Mouse (Mus musculus) liver, embryonic 11.5 days (tissue): ENCODE measurements at regions not wholly inside any gene's neighbourhood (a gene's known extent, or its start where the extent isn't known, plus 50 kb on each side); places are given as distances from the start of the nearest gene placed in this dataset.

ENCODE experiments used
- ATAC-seq: fragments of 200-750 bp; cut with Nextera tagmentation; replicated peaks from 2 replicates; pipeline ENCODE4 v1.8.0; 2017; ENCODE audit warnings: moderate number of reproducible peaks, mild to moderate bottlenecking, moderate TSS enrichment, moderate library complexity; ENCODE audit not compliant: low FRiP score
- DNase-seq: peaks from one replicate; pipeline ENCODE4 v3.0.0-alpha.2; 2017; ENCODE audit warnings: low spot score
- H3K27ac ChIP-seq: fragments of 300-500 bp; sonication (generic); 2 replicates; pipeline ENCODE4 v1.5.1; 2014; ENCODE audit warnings: mild to moderate bottlenecking, low read depth, low read length, control low read depth
- H3K27me3 ChIP-seq: fragments of 300-500 bp; sonication (generic); replicated peaks from 2 replicates; pipeline ENCODE4 v1.6.1; 2014; ENCODE audit warnings: low read length, mixed read lengths; ENCODE audit not compliant: control insufficient read depth, insufficient read depth
- H3K36me3 ChIP-seq: fragments of 300-500 bp; sonication (generic); 2 replicates; pipeline ENCODE4 v1.6.1; 2014; ENCODE audit warnings: mild to moderate bottlenecking, low read length, moderate library complexity, mixed read lengths; ENCODE audit not compliant: control insufficient read depth, insufficient read depth
- H3K4me1 ChIP-seq: fragments of 300-500 bp; sonication (generic); replicated peaks from 2 replicates; pipeline ENCODE4 v1.6.1; 2014; ENCODE audit warnings: low read length, mixed read lengths; ENCODE audit not compliant: control insufficient read depth, insufficient read depth
- H3K4me2 ChIP-seq: fragments of 300-500 bp; sonication (generic); 2 replicates; pipeline ENCODE4 v1.6.1; 2014; ENCODE audit warnings: mild to moderate bottlenecking, control low read depth, moderate library complexity
- H3K4me3 ChIP-seq: fragments of 300-500 bp; sonication (generic); 2 replicates; pipeline ENCODE4 v1.5.1; 2014; ENCODE audit warnings: low read depth, low read length, control low read depth
- H3K9ac ChIP-seq: fragments of 300-500 bp; sonication (generic); 2 replicates; pipeline ENCODE4 v1.6.1; 2014; ENCODE audit warnings: low read depth, low read length, control low read depth
- H3K9me3 ChIP-seq: fragments of 300-500 bp; sonication (generic); 2 replicates; pipeline ENCODE4 v1.6.1; 2016; ENCODE audit warnings: low read length, inconsistent platforms, mixed read lengths; ENCODE audit not compliant: control insufficient read depth
- WGBS: fragments of 180-500 bp; shearing (Covaris S2); extraction: QIAGEN DNeasy Blood & Tissue Kit; methylation state at CpG from one replicate; pipeline ENCODE4 v1.1.7; 2014; 5-methylcytosine and 5-hydroxymethylcytosine counted together

GRCm38 (mm10) chr2:128250841-128251240 is 125.0 kb downstream of the Bcl2l11 start:
- H3K9ac ChIP-seq: no peak overlapping the region
- no peaks in the 10 kb centered on the region for H3K4me1 ChIP-seq
- WGBS: 74% methylated on average over 4 of the region's 4 CpGs
- no peaks in the 10 kb centered on the region for H3K36me3 ChIP-seq
- no peaks in the 10 kb centered on the region for H3K9me3 ChIP-seq
- ATAC-seq (no peak), DNase-seq (no peak)
- H3K27ac ChIP-seq: no peak overlapping the region
- no peak overlapping the region for H3K4me2 ChIP-seq
- no peaks in the 10 kb centered on the region for H3K27me3 ChIP-seq
- no peak overlapping the region for H3K4me3 ChIP-seq

GRCm38 (mm10) chr2:128256651-128257050 is 130.8 kb downstream of the Bcl2l11 start:
- Histone ChIP-seq H3K27me3 (no peaks in the 10 kb centered on the region), H3K4me1 (no peaks in the 10 kb centered on the region), H3K27ac (no peak overlapping the region), H3K9me3 (no peaks in the 10 kb centered on the region), H3K4me3 (no peak overlapping the region), H3K4me2 (no peak overlapping the region), H3K9ac (no peak overlapping the region), H3K36me3 (no peaks in the 10 kb centered on the region)
- ATAC-seq (no peak), DNase-seq (no peak)
- 67% methylated on average over 6 of the region's 6 CpGs for WGBS

- Histone ChIP-seq H3K27ac (no peak overlapping the region), H3K9ac (no peak overlapping the region), H3K9me3 (no peaks in the 10 kb centered on the region), H3K4me3 (no peak overlapping the region), H3K4me1 (no peaks in the 10 kb centered on the region), H3K27me3 (no peaks in the 10 kb centered on the region), H3K36me3 (no peaks in the 10 kb centered on the region), H3K4me2 (no peak overlapping the region)
- no peak for DNase-seq
- no peak for ATAC-seq
- 75% methylated on average over 9 of the region's 9 CpGs for WGBS
Observed at GRCm38 (mm10) chr2:128257262-128257661, 131.4 kb downstream of the Bcl2l11 start.

- Histone ChIP-seq H3K4me3 (no peak overlapping the region), H3K4me1 (no peaks in the 10 kb centered on the region; the same call in 1 of the 2 replicates), H3K27me3 (no peaks in the 10 kb centered on the region), H3K27ac (no peak overlapping the region), H3K9ac (no peak overlapping the region), H3K4me2 (no peak overlapping the region), H3K9me3 (no peaks in the 10 kb centered on the region), H3K36me3 (no peaks in the 10 kb centered on the region)
- ATAC-seq (no peak), DNase-seq (no peak)
- WGBS: 83% methylated on average over 3 of the region's 3 CpGs
Observed at GRCm38 (mm10) chr2:128263880-128264279, 138.0 kb downstream of the Bcl2l11 start.

GRCm38 (mm10) chr2:128265014-128265990 is 139.5 kb downstream of the Bcl2l11 start:
- DNase-seq: no peak
- Histone ChIP-seq H3K27ac (no peak overlapping the region), H3K9me3 (no peaks in the 10 kb centered on the region), H3K9ac (no peak overlapping the region), H3K4me2 (no peak overlapping the region), H3K4me1 (no peaks in the 10 kb centered on the region; the same call in 1 of the 2 replicates), H3K4me3 (no peak overlapping the region), H3K27me3 (no peaks in the 10 kb centered on the region), H3K36me3 (no peaks in the 10 kb centered on the region)
- ATAC-seq: no peak
- WGBS: 41% methylated on average over 9 of the region's 9 CpGs

GRCm38 (mm10) chr2:128270377-128271129 is 144.7 kb downstream of the Bcl2l11 start:
- Histone ChIP-seq H3K4me1 (0 out of 2 replicates have a peak, but pooled peaks cover 2% of the 10 kb centered on the region), H3K4me3 (no peak overlapping the region), H3K27ac (no peak overlapping the region), H3K4me2 (no peak overlapping the region), H3K9ac (no peak overlapping the region), H3K36me3 (no peaks in the 10 kb centered on the region), H3K9me3 (no peaks in the 10 kb centered on the region), H3K27me3 (no peaks in the 10 kb centered on the region)
- DNase-seq (no peak), ATAC-seq (no peak)
- 55% methylated on average over 9 of the region's 9 CpGs for WGBS

GRCm38 (mm10) chr2:128272789-128273188 is 147.0 kb downstream of the Bcl2l11 start:
- Histone ChIP-seq H3K27ac (no peak overlapping the region), H3K4me2 (no peak overlapping the region), H3K27me3 (no peaks in the 10 kb centered on the region), H3K4me1 (0 out of 2 replicates have a peak, but pooled peaks cover 2% of the 10 kb centered on the region), H3K36me3 (no peaks in the 10 kb centered on the region), H3K9me3 (no peaks in the 10 kb centered on the region), H3K4me3 (no peak overlapping the region), H3K9ac (no peak overlapping the region)
- ATAC-seq (no peak), DNase-seq (no peak)
- WGBS: 10% methylated on average over 7 of the region's 7 CpGs

- ATAC-seq: no peak
- H3K9ac ChIP-seq: no peak overlapping the region
- H3K27me3 ChIP-seq: no peaks in the 10 kb centered on the region
- no peak for DNase-seq
- no peaks in the 10 kb centered on the region for H3K36me3 ChIP-seq
- no peaks in the 10 kb centered on the region for H3K9me3 ChIP-seq
- 0 out of 2 replicates have a peak, but pooled peaks cover 2% of the 10 kb centered on the region for H3K4me1 ChIP-seq
- H3K4me3 ChIP-seq: no peak overlapping the region
- no peak overlapping the region for H3K4me2 ChIP-seq
- 61% methylated on average over 4 of the region's 4 CpGs for WGBS
- H3K27ac ChIP-seq: no peak overlapping the region
Observed at GRCm38 (mm10) chr2:128273292-128273691, 147.5 kb downstream of the Bcl2l11 start.
